Mouse (Mus musculus): Measurements from ENCODE around the gene Misp.

Gene Misp

DNA sequence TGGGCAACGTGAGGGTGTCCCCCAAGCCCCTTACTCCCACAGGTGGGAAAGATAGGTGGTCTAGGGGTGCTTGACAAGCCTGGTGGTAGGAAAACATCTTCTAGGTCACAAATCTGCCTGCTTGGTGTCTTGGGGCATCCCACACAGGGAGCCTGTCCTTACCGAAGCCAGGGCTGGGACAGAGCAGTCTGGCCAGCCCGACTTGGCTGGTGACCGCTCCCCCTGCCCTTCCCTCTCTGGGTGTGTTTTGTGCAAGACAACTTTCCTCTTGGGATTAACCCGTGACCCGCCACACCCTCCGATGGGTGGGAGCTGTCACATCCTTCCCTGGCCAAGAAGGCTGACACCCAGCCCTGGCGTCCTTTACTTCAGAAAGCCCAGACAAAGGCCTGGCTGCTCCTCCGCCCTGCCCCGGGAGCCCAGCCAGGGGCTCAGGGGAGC, 26.3 kb upstream of the Misp start:
- DNase-seq (ENCODE audit: low read depth, low spot score): no peak

DNA sequence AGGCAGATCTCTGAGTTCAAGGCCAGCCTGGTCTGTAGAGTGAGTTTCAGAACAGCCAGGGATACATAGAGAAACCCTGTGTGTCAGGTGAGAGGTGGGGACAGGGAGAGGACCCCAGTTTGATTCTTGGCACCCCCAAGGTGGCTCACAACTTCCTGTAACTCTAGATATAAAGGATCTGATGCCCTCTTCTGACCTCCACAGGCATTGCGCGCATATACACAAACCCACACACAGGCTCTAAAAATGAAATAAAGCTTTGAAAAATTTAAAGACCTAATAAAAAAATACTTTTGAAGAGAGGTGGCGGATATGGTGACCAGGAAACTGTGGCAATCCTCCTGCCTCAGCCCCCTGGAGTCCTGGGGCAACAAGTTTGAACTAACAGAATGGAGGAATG, 24.9 kb upstream of the Misp start:
- DNase-seq (ENCODE audit: low read depth, low spot score): no peak

DNA sequence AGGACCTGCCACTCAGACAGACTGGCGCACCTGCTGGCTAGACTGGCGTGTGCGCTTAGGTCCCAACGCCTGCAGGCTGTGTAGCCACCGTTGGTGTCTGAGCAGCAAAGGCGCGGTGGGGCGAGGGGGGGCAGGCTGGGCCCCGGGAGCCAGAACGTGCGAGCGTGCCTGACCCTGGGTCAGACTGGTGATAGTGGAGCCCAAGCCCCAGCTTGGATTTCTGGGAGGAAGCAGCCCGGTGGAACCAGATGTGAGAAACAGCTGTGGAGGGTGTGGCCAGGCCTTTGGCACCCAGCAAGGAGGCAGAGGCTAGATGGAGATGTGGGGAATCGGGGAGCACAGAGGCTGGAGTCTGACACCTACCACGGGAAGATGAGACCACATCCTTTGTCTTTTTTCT, 23.5 kb upstream of the Misp start:
- DNase-seq (ENCODE audit: low read depth, low spot score): peak; percentile 19

DNA sequence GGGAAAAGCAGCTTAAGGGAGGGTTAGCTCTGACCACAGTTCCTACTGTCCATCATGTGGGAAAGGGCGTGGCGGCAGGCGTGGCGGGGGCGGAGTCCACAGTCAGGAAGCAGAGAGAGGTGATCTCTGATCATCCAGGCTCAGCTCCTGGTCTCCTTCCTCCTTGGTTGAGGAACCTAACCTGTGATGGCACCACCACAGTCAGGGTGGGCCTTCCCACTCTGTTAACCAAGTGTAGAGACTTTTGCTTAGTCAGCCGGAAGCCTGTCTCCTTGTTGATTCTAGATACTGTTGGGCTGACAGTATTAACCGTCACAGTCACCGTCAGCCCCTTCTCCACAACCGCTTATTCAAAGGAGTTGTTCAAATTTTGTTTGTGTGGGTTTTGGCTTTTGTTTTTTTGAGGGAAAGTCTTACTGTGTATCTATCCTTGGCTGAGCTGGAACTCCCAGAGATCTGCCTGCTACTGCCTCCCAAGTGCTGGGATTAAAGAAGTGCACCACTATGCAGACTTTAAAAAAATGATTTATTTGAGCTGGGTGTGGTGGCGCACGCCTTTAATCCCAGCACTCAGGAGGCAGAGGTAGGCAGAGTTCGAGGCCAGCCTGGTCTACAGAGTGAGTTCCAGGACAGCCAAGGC, 22.4 kb upstream of the Misp start:
- no peak for DNase-seq (ENCODE audit: low read depth, low spot score)

DNA sequence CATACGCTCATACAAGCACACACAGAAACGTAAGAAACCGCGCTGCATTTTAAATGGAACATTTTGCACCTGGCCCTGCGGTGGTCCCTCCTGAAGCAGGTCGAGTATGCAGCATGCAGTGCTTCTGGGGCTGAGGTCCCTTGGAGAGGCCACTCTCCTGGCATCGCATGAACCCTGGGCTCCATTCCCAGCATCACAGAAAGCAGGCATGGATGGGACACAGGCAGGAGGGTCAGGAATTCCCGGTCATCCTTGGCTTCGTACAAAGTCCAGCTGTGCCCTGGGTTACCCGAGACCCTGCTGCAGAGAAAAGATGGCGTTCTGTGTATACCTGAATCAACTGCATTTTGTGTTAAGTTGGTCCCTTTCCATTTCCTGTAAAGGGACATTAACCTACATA, 20.3 kb upstream of the Misp start:
- no peak for DNase-seq (ENCODE audit: low read depth, low spot score)

DNA sequence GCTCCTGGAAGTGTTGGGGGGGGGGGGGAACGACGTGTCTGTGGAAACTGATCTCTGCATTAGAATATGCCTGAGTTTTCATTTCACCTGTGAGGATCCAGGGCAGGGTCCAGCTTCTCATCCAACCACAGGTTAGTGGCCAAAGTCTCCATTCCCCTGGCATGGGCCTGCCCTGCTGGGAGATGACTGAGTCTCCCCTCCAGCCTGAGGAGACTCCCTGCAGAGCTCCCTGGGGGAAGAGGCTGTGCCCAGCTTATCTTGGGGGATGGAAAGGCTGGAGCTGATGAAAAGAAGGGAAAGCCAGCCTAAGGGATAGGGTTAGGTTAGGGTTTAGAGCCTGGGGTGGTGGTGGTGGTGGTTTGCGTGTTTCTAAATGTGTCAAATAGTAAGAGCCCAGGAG, 19.0 kb upstream of the Misp start:
- no peak for DNase-seq (ENCODE audit: low read depth, low spot score)

DNA sequence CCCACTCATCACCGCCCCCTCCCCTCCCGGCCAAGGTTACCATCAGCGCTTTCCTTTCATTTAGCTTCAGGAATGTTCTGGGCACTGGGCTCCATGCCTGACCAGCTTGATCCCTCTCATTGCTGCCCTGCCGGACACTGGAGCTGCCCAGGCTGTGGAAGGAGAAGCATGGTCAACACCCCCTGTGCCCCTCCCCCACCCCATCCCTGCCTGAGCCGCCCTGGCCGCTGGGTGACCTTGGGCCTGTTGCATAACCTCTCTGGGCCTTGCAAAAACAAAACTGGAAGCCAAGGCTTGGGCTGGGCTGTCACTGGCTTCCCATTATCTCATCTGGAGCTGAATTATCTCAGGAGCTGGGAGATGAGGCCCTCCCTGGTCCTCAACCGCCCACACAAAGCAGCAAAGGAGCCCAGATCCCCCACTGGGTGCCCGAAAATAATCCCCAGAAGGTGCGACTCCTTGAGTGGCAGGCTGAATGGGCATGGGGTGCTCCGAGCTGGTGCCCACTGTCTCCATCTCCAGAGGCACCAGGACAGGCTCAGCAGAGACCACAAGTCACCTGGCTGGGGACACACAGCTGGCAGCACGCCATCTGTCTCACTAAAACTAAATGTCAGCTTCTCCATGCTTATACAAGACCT, 18.3 kb upstream of the Misp start:
- DNase-seq (ENCODE audit: low read depth, low spot score): no peak

DNA sequence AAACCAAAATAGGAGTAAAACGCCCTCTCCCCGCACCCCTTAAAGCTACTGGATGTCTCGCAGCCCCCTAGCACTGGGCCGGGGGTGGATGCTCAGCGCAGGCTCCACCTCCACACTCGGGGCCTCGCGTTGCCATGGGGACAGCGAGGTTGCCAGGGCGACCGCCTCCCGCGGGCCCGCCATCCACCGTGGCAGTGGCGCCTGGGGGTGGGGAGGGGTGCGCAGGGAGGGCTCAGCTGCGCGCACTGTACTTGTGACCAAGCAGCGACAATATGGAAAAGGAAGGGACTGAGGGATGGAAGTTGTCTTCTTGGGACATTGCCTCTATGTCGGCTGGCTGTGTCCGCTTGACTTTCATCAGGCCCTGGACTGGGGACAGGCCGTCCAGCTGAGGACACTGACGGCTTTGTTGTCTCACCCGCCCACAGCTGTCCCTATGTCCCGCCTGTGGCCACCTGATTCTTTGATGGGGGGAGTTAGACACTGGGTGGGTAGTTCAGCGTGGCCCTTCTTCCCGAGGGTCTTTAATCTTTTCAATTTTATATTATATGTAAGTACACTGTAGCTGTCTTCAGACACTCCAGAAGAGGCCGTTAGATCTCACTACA, 17.0 kb upstream of the Misp start:
- DNase-seq (ENCODE audit: low read depth, low spot score): peak; percentile 88

DNA sequence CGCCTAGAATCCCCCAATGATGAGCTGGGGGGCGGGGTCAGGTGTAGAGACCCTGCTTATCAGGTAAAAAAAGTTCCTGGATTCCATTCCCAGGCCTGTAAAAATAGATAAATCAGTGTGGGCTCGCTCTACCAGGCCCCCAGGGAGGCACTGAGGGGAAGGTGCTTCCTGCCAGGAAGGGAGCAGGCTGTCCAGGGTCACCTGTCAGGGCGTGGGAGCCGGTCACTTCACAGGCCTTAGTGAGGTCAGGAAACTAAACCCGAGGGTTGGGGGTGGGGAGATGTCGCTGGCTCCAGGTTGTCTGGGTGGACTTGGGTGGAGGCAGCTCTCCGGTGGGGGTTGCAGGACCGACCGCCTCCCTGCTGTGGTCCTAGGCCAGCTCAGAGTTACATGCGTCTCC, 15.2 kb upstream of the Misp start:
- DNase-seq (ENCODE audit: low read depth, low spot score): no peak

DNA sequence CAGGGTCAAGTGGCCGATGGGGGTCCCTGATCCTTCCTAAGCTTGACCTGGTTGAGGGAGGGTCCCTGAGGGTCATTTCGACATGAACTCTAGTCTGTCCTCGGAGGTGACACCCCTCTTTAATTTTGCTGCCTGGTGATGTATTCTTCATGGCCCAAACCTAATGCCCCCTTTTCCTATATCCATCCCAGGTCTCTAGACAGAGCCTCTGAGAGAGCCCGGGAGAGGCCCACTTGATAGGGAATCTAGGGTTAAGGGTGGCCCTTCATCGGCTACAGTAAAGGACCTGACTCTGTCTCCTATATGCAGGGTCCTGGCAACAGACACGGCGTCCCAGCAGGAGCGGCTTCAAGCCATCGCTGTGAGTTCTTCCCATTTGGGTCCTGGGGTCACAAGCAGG, 14.5 kb upstream of the Misp start:
- DNase-seq (ENCODE audit: low read depth, low spot score): no peak

DNA sequence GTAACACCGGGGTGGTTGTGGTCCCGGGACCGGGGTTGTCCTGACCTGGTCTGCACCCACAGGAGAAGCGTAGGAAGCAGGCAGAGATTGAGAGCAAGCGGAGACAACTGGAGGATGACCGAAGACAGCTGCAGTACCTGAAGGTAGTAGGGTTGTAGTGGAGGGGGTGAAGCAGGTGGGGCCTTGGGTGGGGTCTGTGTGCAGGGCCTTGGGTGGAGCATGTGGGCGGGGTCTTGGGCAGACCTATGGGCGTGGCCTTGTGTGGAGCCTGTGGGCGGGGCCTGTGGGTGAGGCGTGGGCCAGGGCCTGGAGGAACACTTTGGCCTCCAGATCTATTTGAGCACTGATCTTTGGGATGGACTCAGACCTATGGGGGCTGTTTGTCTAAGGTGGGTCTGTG, 13.8 kb upstream of the Misp start:
- no peak for DNase-seq (ENCODE audit: low read depth, low spot score)

DNA sequence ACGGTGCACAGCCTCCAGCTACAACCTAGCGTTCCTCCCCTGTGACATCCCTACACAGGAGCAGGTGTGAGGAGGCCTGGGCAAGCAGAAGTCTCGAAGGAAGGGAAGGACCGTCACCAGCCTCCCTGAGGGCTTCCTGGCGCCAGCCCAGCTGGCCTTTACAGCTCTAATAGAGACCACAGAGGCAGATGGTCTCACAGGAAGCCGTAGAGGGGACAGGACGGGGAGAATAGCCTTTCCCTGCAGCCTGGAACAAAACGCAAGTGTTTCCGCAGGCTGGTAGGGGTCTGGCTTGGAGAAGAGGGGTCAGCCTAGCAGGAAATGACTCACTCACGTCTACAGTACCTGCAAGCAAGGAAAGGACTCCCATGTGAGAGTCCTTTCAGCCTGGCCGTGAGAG, 13.0 kb upstream of the Misp start:
- peak; percentile 24 for DNase-seq (ENCODE audit: low read depth, low spot score)

DNA sequence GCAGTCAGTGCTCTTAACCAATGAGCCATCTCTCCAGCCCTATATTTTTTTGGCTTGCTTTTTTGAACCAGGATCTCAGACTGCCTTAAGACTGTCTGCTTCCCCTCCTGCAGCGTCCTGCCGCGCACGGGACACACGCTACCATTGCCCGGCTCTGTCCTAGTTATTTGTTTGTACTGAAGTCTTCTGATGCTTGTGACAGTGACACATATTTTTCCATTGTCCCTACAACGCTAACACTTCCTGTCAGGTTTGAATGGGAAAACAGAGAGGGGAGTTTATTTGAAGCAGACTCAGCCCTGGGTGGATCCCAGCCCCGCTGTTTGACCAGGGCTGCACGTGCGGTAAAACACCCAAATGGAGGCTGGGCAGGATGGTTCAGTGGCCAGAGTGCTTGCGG, 12.1 kb upstream of the Misp start:
- DNase-seq (ENCODE audit: low read depth, low spot score): no peak

DNA sequence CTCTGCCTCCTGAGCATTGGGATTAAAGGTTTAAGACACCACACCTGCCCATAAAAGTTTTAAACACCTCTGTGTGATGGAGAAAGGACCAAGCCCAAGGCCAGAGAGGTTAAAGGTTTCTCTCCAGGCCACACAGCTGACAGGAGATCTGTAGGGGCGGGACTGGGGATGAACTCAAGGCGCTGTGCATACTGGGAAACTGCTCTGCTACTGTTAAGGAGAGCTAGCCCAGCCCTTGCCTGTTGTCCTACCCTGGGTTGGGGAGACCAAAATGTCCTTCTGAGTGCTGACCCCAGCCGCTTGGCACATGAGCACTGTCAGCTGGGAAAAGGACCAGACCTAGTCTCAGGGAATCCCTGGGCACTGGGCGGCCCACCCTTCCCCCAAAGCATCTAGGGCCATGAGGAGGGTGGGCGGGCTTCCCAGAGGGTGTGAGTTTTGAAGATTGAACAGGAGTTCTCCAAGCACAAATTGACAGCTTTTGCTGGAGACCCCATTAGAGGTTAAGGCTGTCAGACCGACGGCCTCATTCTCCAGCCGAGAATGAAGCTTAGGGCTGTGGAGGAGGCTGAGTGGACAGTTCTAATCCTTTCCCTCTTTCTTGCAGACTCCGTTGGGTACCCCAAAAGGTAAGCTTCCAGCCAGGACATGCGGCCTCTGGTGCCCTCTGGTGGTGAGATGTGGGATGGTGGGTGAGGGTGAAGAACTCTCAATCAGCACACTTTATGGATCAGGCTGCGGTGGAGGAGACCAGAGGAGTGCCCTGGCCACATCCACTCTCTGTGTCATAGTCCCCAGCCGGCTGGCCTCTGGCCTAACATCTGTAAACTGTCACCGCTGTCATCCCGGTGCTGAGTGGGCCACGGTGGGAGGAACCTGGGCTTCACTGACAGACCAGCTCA, 8.8 kb upstream of the Misp start:
- peak; percentile 83 for DNase-seq (ENCODE audit: low read depth, low spot score)

DNA sequence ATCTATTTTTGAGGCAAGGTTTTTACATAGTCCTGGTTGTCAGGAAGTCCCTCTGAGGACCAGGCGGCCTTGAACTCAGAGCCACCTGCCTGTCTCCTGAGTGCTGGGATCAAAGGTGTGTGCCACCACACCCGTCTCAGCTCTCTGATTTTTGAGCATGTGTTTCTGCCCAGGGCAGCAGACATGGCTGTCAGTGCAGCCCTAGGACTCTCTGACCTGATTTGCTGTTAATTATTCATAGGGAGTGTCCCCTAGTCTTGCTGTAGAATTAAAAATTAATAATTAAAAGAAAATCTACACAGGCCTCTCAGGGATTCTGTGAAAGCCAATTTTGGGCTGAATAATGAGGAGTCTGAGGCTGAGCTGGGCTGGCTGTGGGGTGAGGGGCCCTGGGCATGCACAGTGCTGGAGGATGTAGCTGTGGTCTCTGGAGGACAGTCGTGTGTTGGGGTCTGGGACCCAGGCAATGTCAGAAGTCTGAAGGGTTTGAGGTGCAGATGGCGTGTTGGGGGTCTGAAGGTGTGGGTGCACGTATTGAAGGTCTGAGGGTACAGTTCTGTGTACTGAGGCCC, 6.4 kb upstream of the Misp start:
- no peak for DNase-seq (ENCODE audit: low read depth, low spot score)

DNA sequence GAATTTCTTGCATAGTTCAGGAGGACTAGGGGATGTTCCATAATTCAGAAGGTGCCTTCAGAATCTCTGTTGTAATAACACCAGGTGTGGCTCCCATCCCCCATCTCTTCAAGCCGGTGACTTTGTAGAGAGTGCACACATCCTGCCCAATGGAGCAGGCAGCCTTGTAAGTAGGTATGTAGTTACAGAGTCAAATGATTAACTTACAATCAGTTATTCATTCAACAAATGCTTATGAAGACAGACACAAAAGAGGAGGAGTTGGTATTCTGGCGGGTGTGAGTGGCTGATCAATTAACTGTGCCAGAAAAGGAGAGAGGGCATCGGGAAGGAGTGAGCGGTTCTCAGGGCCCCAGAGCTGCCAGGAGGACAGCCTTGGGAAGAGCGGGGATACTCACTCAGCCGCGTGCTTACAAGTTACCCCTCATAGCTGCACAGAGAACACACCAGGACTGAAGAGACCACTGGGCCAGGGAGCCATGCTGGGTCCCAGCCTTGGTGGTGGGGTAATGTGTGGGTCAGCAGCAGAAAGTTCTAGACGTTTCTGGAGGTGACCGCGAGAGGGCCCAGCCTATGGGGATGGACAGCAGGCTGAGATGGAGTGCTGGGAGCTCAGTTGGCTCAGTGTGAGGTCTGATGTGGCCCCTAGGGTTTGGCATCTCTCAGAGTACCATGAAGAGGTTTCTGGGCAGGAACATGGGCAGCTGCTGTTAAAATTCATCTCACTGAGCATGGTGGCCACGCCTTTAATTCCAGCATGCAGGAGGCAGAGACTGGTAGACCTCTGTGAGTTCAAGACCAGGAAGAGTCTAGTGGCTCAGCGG, 4.9 kb upstream of the Misp start:
- no peak for DNase-seq (ENCODE audit: low read depth, low spot score)

DNA sequence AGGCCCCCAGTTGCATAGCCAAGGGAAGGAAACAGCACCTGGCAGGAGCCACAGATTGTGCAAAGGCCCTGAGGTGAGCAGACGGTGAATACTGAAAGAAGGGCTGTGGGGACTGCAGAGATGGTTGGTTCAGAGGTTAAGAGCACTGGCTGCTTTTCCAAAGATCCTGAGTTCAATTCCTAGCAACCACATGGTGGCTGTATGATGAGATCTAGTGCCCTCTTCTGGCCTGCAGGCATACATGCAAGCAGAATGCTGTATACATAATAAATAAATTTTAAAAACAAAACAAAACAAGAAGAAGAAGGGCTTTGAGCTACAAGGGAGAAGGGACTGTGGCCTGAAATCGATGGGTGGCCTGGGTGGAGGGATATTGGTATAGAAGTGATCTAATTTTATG, 3.7 kb upstream of the Misp start:
- no peak for DNase-seq (ENCODE audit: low read depth, low spot score)

DNA sequence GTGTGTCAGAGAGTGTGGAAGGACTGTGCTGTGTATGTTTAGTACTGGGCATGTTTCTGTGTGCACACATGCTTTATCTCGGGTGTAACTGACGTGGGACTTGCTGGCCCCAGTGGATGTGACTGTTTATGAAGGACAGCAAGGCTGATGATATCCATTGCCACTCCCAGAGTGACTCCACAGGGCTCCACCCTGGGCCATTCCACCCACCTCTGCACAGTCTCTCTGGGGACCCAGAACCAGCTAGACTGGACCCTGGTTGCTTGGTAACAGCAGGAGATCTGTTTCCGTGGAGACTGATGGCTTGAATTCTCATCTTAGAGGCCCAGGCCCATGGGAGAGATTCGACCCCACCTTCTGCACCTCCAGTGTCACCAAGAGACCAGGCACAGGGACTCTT, 2.6 kb upstream of the Misp start:
- DNase-seq (ENCODE audit: low read depth, low spot score): no peak

DNA sequence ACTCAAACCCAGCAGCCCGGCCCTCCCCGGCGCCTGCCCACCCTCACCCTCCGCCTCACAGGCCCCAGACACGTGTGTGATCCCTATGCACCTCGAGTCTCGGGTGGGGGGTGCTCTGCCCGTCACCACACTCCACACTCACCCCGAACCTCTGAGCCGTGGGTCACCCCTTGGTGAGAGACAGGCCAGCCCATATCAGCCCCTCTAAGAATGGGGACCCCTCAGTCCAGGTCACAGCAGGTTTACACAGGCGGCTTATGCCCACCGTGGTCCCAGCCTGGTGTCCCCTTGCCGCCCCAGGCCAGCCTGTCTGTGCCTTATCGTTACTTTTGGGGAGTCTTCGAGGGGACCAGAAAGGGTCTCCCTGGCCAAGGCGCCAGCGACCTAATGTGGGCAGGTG, 1.2 kb upstream of the Misp start:
- no peak for DNase-seq (ENCODE audit: low read depth, low spot score)

DNA sequence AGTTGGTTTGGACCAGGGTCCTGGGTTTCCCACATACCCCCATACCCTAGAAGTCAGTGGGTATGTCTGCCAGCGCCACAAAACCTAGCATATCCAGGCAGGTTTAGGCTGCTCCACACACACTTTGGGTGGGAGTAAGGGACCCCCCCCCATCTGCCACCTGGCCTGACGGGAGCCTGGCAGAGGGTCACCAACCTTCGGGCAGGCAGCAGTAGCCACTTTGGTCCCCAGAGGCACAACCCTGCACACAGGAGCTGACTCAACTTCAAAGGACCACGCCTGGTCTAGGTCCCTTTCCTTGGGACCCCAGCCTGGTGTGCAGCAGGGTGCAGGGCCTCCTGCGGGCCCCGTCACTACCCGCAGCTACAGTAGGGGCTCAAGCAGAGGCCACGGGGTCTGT, 512 bp upstream of the Misp start:
- DNase-seq (ENCODE audit: low read depth, low spot score): no peak

DNA sequence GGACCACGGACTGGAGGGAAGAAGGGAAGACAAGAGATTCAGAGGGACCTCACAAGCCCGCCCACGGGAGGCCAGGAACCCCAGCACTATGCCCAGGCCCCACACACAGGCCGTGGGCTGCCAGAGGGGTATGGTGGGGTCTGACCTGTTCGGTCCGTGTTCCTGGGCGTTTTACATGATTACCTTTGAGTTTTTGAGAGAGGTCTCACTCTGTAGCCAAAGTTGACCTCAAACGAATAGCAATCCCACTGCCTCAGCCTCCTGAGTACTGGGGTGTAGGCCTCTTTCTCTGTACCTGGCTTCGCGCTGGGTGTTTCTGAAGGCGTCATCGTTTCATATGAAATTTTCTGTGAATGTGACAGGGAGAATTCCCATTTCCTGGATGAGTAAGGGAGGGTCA, 942 bp downstream of the Misp start:
- no peak for DNase-seq (ENCODE audit: low read depth, low spot score)

Data from mesoderm, embryonic 11.5 days (tissue).